Mouse (Mus musculus): ENCODE data around the gene Cav1. TPM values are rescaled to one million over a fixed set of nuclear protein-coding genes. Genes with fewer than 3 reads are reported as not detected.
A peak's percentile ranks its signal among the peaks of the same experiment; 100 is the strongest.

Cav1 gene
- total and polyA plus RNA-seq, 2 experiments from 2014 or later = 26.1 to 73.3 TPM

DNA sequence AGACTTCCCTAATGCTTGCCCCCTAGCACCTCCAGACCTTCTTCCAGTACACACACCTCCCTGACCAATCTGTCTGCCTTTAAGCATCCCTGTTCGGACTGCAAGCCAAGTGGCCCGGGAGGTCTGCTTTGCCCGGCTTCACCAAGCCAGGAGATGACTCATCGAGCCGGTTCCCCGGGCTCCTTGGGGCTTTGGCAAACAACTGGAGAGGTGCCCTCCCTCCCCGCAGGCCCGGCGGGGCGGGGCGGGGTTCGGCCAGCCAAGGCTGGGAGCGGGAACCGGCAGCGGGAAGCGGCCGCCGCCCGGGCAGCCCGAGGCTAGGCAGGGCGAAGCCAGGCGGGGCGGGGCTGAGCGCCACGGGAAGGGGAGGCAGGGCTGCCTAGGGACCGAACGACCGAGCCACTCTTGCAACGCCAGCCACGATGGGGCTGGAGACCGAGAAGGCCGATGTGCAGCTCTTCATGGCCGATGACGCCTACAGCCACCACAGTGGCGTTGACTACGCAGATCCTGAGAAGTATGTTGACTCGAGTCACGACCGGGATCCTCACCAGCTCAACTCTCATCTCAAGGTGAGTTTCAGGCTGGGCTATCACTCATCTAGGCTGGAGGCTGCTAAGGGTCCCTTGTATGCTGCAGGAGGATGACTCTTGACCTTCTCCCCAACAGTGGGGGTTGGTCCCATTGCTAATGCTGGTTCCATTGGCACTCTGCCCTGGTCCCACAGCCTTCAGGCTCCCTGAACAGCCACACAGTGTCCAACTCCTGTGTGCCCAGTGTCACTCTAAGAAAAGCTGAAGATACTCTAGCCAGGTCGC lies 25.0 kb upstream of the Cav1 start, which contains the start of gene Cav2:
Gene Cav2, plus strand, starts transcription at position 247 of the 818 bp plus-strand sequence.
- peak; percentile 53 for DNase-seq (ENCODE audit: low spot score)
- WGBS = under 1% methylated on average over 40 of the region's 40 CpGs
- Histone ChIP-seq H3K27ac (peak within 1 kb of the TSS; percentile 54; the same call in 1 of the 2 replicates), H3K9ac (replicated peaks; ENCODE audit: low read length) (peak within 1 kb of the TSS; percentile 60), H3K4me3 (ENCODE audit: low read length) (peak within 1 kb of the TSS; percentile 63), H3K9me3 (ENCODE audit: low read length) (no peaks in the 10 kb centered on the region), H3K4me1 (ENCODE audit: insufficient read depth, low read length) (no peaks in the 10 kb centered on the region), H3K4me2 (ENCODE audit: low read depth, low read length) (peak within 1 kb of the TSS; percentile 91), H3K36me3 (ENCODE audit: insufficient read depth, low read length) (no peaks in the 10 kb centered on the region), H3K27me3 (ENCODE audit: insufficient read depth, low read length) (no peaks in the 10 kb centered on the region)
- ATAC-seq = peak; percentile 90
- no peak for TF ChIP-seq CTCF (IDR thresholded peaks at IDR 0.05; ENCODE audit: low read depth)

- ATAC-seq = peak; percentile 44; the same call in 1 of the 2 replicates
- Histone ChIP-seq H3K9me3 (ENCODE audit: low read length) (no peaks in the 10 kb centered on the region), H3K9ac (replicated peaks; ENCODE audit: low read length) (peak overlapping the region; percentile 60; the same call in 1 of the 2 replicates), H3K4me1 (ENCODE audit: insufficient read depth, low read length) (no peaks in the 10 kb centered on the region), H3K27me3 (ENCODE audit: insufficient read depth, low read length) (no peaks in the 10 kb centered on the region), H3K4me2 (ENCODE audit: low read depth, low read length) (peak overlapping the region; percentile 91), H3K36me3 (ENCODE audit: insufficient read depth, low read length) (no peaks in the 10 kb centered on the region), H3K27ac (peak overlapping the region; percentile 54; the same call in 1 of the 2 replicates), H3K4me3 (ENCODE audit: low read length) (peak overlapping the region; percentile 63)
- peak; percentile 10 for DNase-seq (ENCODE audit: low spot score)
- 32% methylated on average over 8 of the region's 8 CpGs for WGBS
- no peak for TF ChIP-seq CTCF (IDR thresholded peaks at IDR 0.05; ENCODE audit: low read depth)
These were observed 24.4 kb upstream of the Cav1 start for GRCm38 (mm10) chr6:17281757-17282092.

DNA sequence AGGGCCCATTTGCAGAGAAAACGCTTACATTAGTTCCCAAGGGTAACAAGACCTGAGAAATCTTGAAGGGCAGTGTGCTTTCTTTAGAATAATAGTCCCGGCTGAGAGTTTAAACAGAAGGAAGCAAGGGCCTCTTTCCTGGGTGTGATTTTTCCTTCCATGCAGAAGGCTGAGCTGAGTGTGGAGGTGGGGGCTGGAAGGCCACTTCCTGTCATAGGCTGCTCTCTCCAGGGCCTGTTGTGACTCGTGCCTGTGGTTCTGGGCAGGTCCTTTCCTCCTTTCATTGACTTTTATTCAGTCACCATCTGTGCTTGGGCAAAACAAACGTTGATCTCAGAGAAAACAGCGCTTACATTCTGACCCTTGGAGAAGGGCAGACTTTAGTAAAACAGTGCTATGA lies 24.0 kb upstream of the Cav1 start:
- Histone ChIP-seq H3K9ac (replicated peaks; ENCODE audit: low read length) (no peak overlapping the region), H3K4me1 (ENCODE audit: insufficient read depth, low read length) (no peaks in the 10 kb centered on the region), H3K4me3 (ENCODE audit: low read length) (no peak overlapping the region), H3K27ac (0 out of 2 replicates have a peak overlapping the region, but pooled peaks have one; percentile 54), H3K9me3 (ENCODE audit: low read length) (no peaks in the 10 kb centered on the region), H3K36me3 (ENCODE audit: insufficient read depth, low read length) (no peaks in the 10 kb centered on the region), H3K27me3 (ENCODE audit: insufficient read depth, low read length) (no peaks in the 10 kb centered on the region), H3K4me2 (ENCODE audit: low read depth, low read length) (peak overlapping the region; percentile 91)
- 40% methylated on average over 5 of the region's 5 CpGs for WGBS
- TF ChIP-seq CTCF (IDR thresholded peaks at IDR 0.05; ENCODE audit: low read depth) = no peak
- ATAC-seq = no peak
- no peak for DNase-seq (ENCODE audit: low spot score)

DNA sequence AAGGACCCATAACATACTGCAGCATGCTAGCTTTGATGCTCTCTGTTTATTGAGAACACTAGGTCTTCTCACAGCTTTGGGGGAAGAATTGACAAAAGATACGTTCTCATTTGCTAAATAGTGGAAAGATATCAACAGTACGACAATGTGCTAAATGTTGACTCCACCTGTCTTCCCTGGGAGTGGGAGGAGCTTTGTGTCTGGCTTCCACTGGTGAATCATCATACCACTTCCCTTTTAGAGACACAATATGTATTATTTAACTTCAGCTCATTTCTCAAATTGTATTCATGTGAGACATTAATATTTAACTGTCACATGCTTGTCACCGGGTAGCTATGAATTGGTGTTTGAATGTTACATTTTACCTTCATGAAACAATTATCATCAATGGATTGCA lies 22.3 kb upstream of the Cav1 start:
- TF ChIP-seq CTCF (IDR thresholded peaks at IDR 0.05; ENCODE audit: low read depth) = no peak
- Histone ChIP-seq H3K4me3 (ENCODE audit: low read length) (no peak overlapping the region), H3K9ac (replicated peaks; ENCODE audit: low read length) (no peak overlapping the region), H3K9me3 (ENCODE audit: low read length) (no peaks in the 10 kb centered on the region), H3K27me3 (ENCODE audit: insufficient read depth, low read length) (no peaks in the 10 kb centered on the region), H3K4me2 (ENCODE audit: low read depth, low read length) (no peak overlapping the region), H3K27ac (no peak overlapping the region), H3K4me1 (ENCODE audit: insufficient read depth, low read length) (no peaks in the 10 kb centered on the region), H3K36me3 (ENCODE audit: insufficient read depth, low read length) (no peaks in the 10 kb centered on the region)
- no peak for ATAC-seq
- 77% methylated on average over 3 of the region's 3 CpGs for WGBS
- no peak for DNase-seq (ENCODE audit: low spot score)

GRCm38 (mm10) chr6:17286381-17286780 lies 19.8 kb upstream of the Cav1 start:
- Histone ChIP-seq H3K27ac (no peak overlapping the region), H3K27me3 (ENCODE audit: insufficient read depth, low read length) (no peaks in the 10 kb centered on the region)
- TF ChIP-seq CTCF (IDR thresholded peaks at IDR 0.05; ENCODE audit: low read depth) = no peak

DNA sequence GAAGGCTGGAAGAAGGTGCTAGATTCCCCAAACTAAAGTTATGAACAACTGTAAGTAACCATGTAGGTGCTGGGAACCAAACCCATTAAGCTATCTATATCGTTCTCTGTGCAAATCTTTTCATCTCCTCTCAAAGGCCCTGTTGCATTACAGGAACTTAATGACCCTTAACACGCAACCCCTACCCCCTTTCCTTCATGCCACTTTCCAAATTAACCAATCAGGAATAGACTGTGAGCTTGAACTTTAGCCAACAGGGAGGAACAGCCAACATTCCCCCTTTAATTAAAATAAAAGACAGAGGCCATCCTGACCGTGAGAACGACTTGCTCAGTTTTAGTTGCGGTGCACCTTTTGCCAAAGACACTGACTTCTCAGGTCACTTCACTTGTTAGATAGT lies 11.0 kb upstream of the Cav1 start:
- Histone ChIP-seq H3K4me1 (ENCODE audit: insufficient read depth, low read length) (no peaks in the 10 kb centered on the region), H3K9ac (replicated peaks; ENCODE audit: low read length) (no peak overlapping the region), H3K27me3 (ENCODE audit: insufficient read depth, low read length) (no peaks in the 10 kb centered on the region), H3K4me3 (ENCODE audit: low read length) (no peak overlapping the region), H3K9me3 (ENCODE audit: low read length) (no peaks in the 10 kb centered on the region), H3K4me2 (ENCODE audit: low read depth, low read length) (no peak overlapping the region), H3K36me3 (ENCODE audit: insufficient read depth, low read length) (no peaks in the 10 kb centered on the region), H3K27ac (no peak overlapping the region)
- ATAC-seq = no peak
- no peak for DNase-seq (ENCODE audit: low spot score)
- 64% methylated on average over 5 of the region's 5 CpGs for WGBS
- TF ChIP-seq CTCF (IDR thresholded peaks at IDR 0.05; ENCODE audit: low read depth) = no peak

More at GRCm38 (mm10) chr6:17286381-17286780, 19.8 kb upstream of the Cav1 start:
- Histone ChIP-seq H3K9me3 (ENCODE audit: low read length) (no peaks in the 10 kb centered on the region), H3K4me1 (ENCODE audit: insufficient read depth, low read length) (no peaks in the 10 kb centered on the region), H3K9ac (replicated peaks; ENCODE audit: low read length) (no peak overlapping the region), H3K36me3 (ENCODE audit: insufficient read depth, low read length) (no peaks in the 10 kb centered on the region), H3K4me3 (ENCODE audit: low read length) (no peak overlapping the region), H3K4me2 (ENCODE audit: low read depth, low read length) (no peak overlapping the region)
- DNase-seq (ENCODE audit: low spot score) (no peak), ATAC-seq (no peak)
- 70% methylated on average over 4 of the region's 4 CpGs for WGBS
